Mouse (Mus musculus) adipocyte (in vitro differentiated cells): ENCODE results near the gene Car1.
"Not testable (repeated sequence)": the region's sequence is repeated elsewhere in the genome, so short reads cannot be mapped to it uniquely, and the experiment has no call there.

Experiments
- DNase-seq: peaks from one replicate; pipeline ENCODE4 v3.0.0-alpha.2; 2016; ENCODE audit warnings: low spot score

The Car1 gene

GRCm38 (mm10) chr3:14783198-14783597 is 25.0 kb downstream of the Car1 start:
- DNase-seq: not testable (repeated sequence)

GRCm38 (mm10) chr3:14782365-14782764 is 25.8 kb downstream of the Car1 start:
- not testable (repeated sequence) for DNase-seq

- no peak for DNase-seq
Observed at GRCm38 (mm10) chr3:14780212-14780611, 28.0 kb downstream of the Car1 start.

- not testable (repeated sequence) for DNase-seq
Observed at GRCm38 (mm10) chr3:14776497-14777162, 31.5 kb downstream of the Car1 start.

GRCm38 (mm10) chr3:14774539-14774938 is 33.6 kb downstream of the Car1 start:
- DNase-seq: not testable (repeated sequence)

GRCm38 (mm10) chr3:14772473-14772872 is 35.7 kb downstream of the Car1 start:
- not testable (repeated sequence) for DNase-seq

GRCm38 (mm10) chr3:14764755-14765566 is 43.2 kb downstream of the Car1 start:
- no peak for DNase-seq

GRCm38 (mm10) chr3:14755716-14756115 is 52.5 kb downstream of the Car1 start:
- peak; percentile 86 for DNase-seq

GRCm38 (mm10) chr3:14746041-14746440 is 62.1 kb downstream of the Car1 start:
- DNase-seq: peak; percentile 14

- DNase-seq: no peak
Observed at GRCm38 (mm10) chr3:14738261-14738660, 69.9 kb downstream of the Car1 start.

GRCm38 (mm10) chr3:14727496-14727895 is 80.7 kb downstream of the Car1 start:
- DNase-seq: not testable (repeated sequence)

- DNase-seq: not testable (repeated sequence)
Observed at GRCm38 (mm10) chr3:14725462-14725861, 82.7 kb downstream of the Car1 start.
